Mouse (Mus musculus) intestine, embryonic 16.5 days (tissue): ENCODE data around the gene Tomm7. TPM values are rescaled to one million over a fixed set of nuclear protein-coding genes. Genes with fewer than 3 reads are reported as not detected.
A peak's percentile ranks its signal among the peaks of the same experiment; 100 is the strongest.

Experiments
- ATAC-seq: fragments of 200-750 bp; cut with Nextera tagmentation; 2 replicates; pipeline ENCODE4 v1.8.0; 2017; ENCODE audit warnings: moderate TSS enrichment, moderate library complexity
- H3K27ac ChIP-seq: fragments of 300-500 bp; sonication (generic); 2 replicates; pipeline ENCODE4 v1.5.1; 2014; ENCODE audit warnings: mild to moderate bottlenecking, low read length
- H3K27me3 ChIP-seq: fragments of 300-500 bp; sonication (generic); replicated peaks from 2 replicates; pipeline ENCODE4 v1.6.1; 2014; ENCODE audit warnings: low read length, control low read depth, mixed read lengths; ENCODE audit not compliant: control insufficient read depth, insufficient read depth
- H3K36me3 ChIP-seq: fragments of 300-500 bp; sonication (generic); 2 replicates; pipeline ENCODE4 v1.6.1; 2014; ENCODE audit warnings: low read length, control low read depth; ENCODE audit not compliant: control insufficient read depth, insufficient read depth
- H3K4me1 ChIP-seq: fragments of 300-500 bp; sonication (generic); 2 replicates; pipeline ENCODE4 v1.6.1; 2014; ENCODE audit warnings: low read length, control low read depth, mixed read lengths; ENCODE audit not compliant: control insufficient read depth, insufficient read depth
- H3K4me2 ChIP-seq: fragments of 300-500 bp; sonication (generic); 2 replicates; pipeline ENCODE4 v1.6.1; 2014; ENCODE audit warnings: low read depth, low read length, control low read depth
- H3K4me3 ChIP-seq: fragments of 300-500 bp; sonication (generic); 2 replicates; pipeline ENCODE4 v1.5.1; 2014; ENCODE audit warnings: mild to moderate bottlenecking, low read length
- H3K9ac ChIP-seq: fragments of 300-500 bp; sonication (generic); 2 replicates; pipeline ENCODE4 v1.6.1; 2014; ENCODE audit warnings: low read depth, low read length
- H3K9me3 ChIP-seq: fragments of 300-500 bp; sonication (generic); 2 replicates; pipeline ENCODE4 v1.6.1; 2016; ENCODE audit warnings: low read length, control low read depth; ENCODE audit not compliant: control insufficient read depth
- WGBS: fragments of 180-500 bp; shearing (Covaris S2); extraction: QIAGEN DNeasy Blood & Tissue Kit; methylation state at CpG from one replicate; pipeline ENCODE4 v1.1.7; 2014; 5-methylcytosine and 5-hydroxymethylcytosine counted together
- polyA plus RNA-seq: library from polyadenylated mRNA; unstranded; fragments of >200 nt; fragmentation: Nextera tagmentation; extraction: Ambion mirVana; gene quantifications from 2 replicates; pipeline ENCODE4 v1.2.1, GENCODE M21; 2015

The Tomm7 gene
- polyA plus RNA-seq, 1 experiment from 2014 or later: 123 TPM

- H3K27me3 ChIP-seq: peaks cover 6% of the 10 kb centered on the region; the same call in 1 of the 2 replicates
- no peaks in the 10 kb centered on the region for H3K9me3 ChIP-seq
- peak overlapping the region; percentile 32; the same call in 1 of the 2 replicates for H3K4me2 ChIP-seq
- H3K27ac ChIP-seq: no peak overlapping the region
- WGBS: 34% methylated on average over 58 of the region's 58 CpGs
- H3K4me1 ChIP-seq: 0 out of 2 replicates have a peak, but pooled peaks cover 2% of the 10 kb centered on the region
- no peak for ATAC-seq
- H3K9ac ChIP-seq: 0 out of 2 replicates have a peak overlapping the region, but pooled peaks have one; percentile 19
- H3K4me3 ChIP-seq: 0 out of 2 replicates have a peak overlapping the region, but pooled peaks have one; percentile 9
- H3K36me3 ChIP-seq: no peaks in the 10 kb centered on the region
Measured at GRCm38 (mm10) chr5:23830897-23831752, 12.8 kb downstream of the Tomm7 start.

- Histone ChIP-seq H3K4me2 (no peak overlapping the region), H3K4me1 (0 out of 2 replicates have a peak, but pooled peaks cover 2% of the 10 kb centered on the region), H3K27ac (no peak overlapping the region), H3K9me3 (no peaks in the 10 kb centered on the region), H3K9ac (no peak overlapping the region), H3K27me3 (peaks cover 5% of the 10 kb centered on the region; the same call in 1 of the 2 replicates), H3K36me3 (no peaks in the 10 kb centered on the region), H3K4me3 (no peak overlapping the region)
- ATAC-seq: no peak
- WGBS: 35% methylated on average over 11 of the region's 11 CpGs
Measured at GRCm38 (mm10) chr5:23826321-23827004, 17.5 kb downstream of the Tomm7 start.

GRCm38 (mm10) chr5:23824171-23824733, 19.7 kb downstream of the Tomm7 start:
- Histone ChIP-seq H3K4me1 (no peaks in the 10 kb centered on the region), H3K4me2 (no peak overlapping the region), H3K9ac (no peak overlapping the region), H3K4me3 (no peak overlapping the region), H3K36me3 (no peaks in the 10 kb centered on the region), H3K27me3 (no peaks in the 10 kb centered on the region), H3K27ac (no peak overlapping the region), H3K9me3 (no peaks in the 10 kb centered on the region)
- 74% methylated on average over 8 of the region's 8 CpGs for WGBS
- ATAC-seq: no peak

GRCm38 (mm10) chr5:23822306-23822705, 21.7 kb downstream of the Tomm7 start:
- Histone ChIP-seq H3K4me3 (no peak overlapping the region), H3K27ac (no peak overlapping the region), H3K4me2 (no peak overlapping the region), H3K27me3 (no peaks in the 10 kb centered on the region), H3K9me3 (no peaks in the 10 kb centered on the region), H3K9ac (no peak overlapping the region), H3K4me1 (no peaks in the 10 kb centered on the region), H3K36me3 (peaks cover 8% of the 10 kb centered on the region; the same call in 1 of the 2 replicates)
- whole genome bisulfite sequencing: 73% methylated on average over 11 of the region's 11 CpGs
- no peak for ATAC-seq

GRCm38 (mm10) chr5:23816681-23817080, 27.3 kb downstream of the Tomm7 start:
- H3K27ac ChIP-seq: no peak overlapping the region
- no peak overlapping the region for H3K4me2 ChIP-seq
- no peak overlapping the region for H3K4me3 ChIP-seq
- peaks cover 34% of the 10 kb centered on the region for H3K36me3 ChIP-seq
- ATAC-seq: no peak
- H3K9ac ChIP-seq: no peak overlapping the region
- no peaks in the 10 kb centered on the region for H3K9me3 ChIP-seq
- H3K4me1 ChIP-seq: no peaks in the 10 kb centered on the region
- 91% methylated on average over 15 of the region's 15 CpGs for WGBS
- no peaks in the 10 kb centered on the region for H3K27me3 ChIP-seq

GRCm38 (mm10) chr5:23814841-23815240, 29.1 kb downstream of the Tomm7 start:
- WGBS: 93% methylated on average over 5 of the region's 5 CpGs
- ATAC-seq: no peak
- no peak overlapping the region for H3K4me2 ChIP-seq
- no peaks in the 10 kb centered on the region for H3K4me1 ChIP-seq
- H3K27me3 ChIP-seq: no peaks in the 10 kb centered on the region
- H3K4me3 ChIP-seq: no peak overlapping the region
- peaks cover 46% of the 10 kb centered on the region for H3K36me3 ChIP-seq
- H3K9me3 ChIP-seq: no peaks in the 10 kb centered on the region
- H3K9ac ChIP-seq: no peak overlapping the region
- H3K27ac ChIP-seq: no peak overlapping the region

GRCm38 (mm10) chr5:23792726-23793125, 51.2 kb downstream of the Tomm7 start:
- no peak overlapping the region for H3K4me3 ChIP-seq
- ATAC-seq: no peak
- H3K9ac ChIP-seq: no peak overlapping the region
- H3K27me3 ChIP-seq: no peaks in the 10 kb centered on the region
- no peak overlapping the region for H3K4me2 ChIP-seq
- WGBS: 92% methylated on average over 2 of the region's 2 CpGs
- no peak overlapping the region for H3K27ac ChIP-seq
- H3K36me3 ChIP-seq: 0 out of 2 replicates have a peak, but pooled peaks cover 2% of the 10 kb centered on the region
- H3K9me3 ChIP-seq: no peaks in the 10 kb centered on the region
- H3K4me1 ChIP-seq: peaks cover 7% of the 10 kb centered on the region; the same call in 1 of the 2 replicates

GRCm38 (mm10) chr5:23789078-23789612, 54.8 kb downstream of the Tomm7 start:
- no peaks in the 10 kb centered on the region for H3K9me3 ChIP-seq
- no peaks in the 10 kb centered on the region for H3K27me3 ChIP-seq
- peak overlapping the region; percentile 87; the same call in 1 of the 2 replicates for H3K4me2 ChIP-seq
- no peak overlapping the region for H3K4me3 ChIP-seq
- ATAC-seq: no peak
- peaks cover 7% of the 10 kb centered on the region; the same call in 1 of the 2 replicates for H3K4me1 ChIP-seq
- no peak overlapping the region for H3K27ac ChIP-seq
- 79% methylated on average over 4 of the region's 4 CpGs for WGBS
- 0 out of 2 replicates have a peak, but pooled peaks cover 2% of the 10 kb centered on the region for H3K36me3 ChIP-seq
- H3K9ac ChIP-seq: no peak overlapping the region
